Mouse (Mus musculus): Measurements from ENCODE around the gene Wfdc11.

DNA sequence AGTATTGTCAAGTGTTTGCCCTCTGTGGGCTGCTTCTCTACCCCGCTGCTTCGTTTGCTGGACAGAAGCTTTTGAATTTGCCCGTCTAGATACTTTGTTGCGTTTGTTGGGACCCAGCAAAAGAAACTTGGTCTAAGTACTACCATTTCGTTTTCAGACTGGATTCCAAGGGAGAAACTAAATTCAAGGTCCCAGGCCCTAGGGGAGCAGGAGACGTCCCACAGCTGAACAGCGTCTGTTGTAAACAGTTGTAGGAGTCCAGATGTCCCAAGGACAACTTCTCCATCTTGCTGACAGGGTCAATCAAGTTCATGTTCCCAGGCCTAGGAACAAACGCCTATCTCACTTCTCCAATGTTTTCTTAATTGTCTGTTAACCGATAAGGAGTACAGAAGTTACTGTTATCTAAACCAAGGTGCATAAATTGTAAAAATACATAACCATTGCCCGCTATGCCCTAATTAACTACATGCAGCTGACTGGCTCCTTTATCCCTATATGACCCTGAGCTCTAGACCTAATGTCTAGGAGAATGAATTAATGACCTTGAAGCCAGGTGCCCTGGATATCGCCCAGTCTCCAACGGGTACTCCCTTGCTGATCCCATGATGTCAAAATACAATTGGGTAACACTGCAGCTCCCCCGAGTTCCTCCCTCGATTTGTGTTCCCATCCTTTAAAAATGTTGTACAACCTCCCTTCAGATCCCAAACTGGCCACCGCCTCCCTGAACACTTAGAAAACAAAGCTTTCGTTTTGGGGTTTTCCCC, 3.2 kb upstream of the Wfdc11 start:
- TF ChIP-seq ZC3H11A (IDR thresholded peaks at IDR 0.05; ENCODE audit: borderline replicate concordance, low read depth, low read length) (no peak), HCFC1 (IDR thresholded peaks at IDR 0.05; ENCODE audit: borderline replicate concordance, insufficient read depth, low read length) (no peak)

Measured in ES-E14 (cell line).